Mouse (Mus musculus): ENCODE results near the gene Ppp1r26.

Gene Ppp1r26

DNA sequence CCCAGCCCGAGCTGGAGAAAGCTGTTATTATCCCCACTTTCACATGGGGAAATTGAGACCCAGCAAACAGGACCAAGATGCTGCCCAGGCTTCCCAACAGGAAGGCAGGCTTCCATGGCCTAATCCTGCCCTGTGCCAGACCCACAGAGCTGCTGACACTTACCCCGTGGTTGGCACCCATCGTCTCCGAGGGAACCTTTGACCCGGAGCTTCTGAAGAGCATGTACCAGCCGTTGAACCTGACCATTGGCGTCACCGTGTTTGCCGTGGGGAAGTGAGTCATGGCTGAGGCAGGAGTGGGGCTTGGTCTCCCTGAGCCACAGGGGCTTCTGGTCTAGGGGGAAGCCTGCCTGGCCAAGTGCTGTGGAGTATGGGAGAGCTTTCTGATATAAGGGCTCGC is 56.4 kb downstream of the Ppp1r26 start:
- no peak for DNase-seq

DNA sequence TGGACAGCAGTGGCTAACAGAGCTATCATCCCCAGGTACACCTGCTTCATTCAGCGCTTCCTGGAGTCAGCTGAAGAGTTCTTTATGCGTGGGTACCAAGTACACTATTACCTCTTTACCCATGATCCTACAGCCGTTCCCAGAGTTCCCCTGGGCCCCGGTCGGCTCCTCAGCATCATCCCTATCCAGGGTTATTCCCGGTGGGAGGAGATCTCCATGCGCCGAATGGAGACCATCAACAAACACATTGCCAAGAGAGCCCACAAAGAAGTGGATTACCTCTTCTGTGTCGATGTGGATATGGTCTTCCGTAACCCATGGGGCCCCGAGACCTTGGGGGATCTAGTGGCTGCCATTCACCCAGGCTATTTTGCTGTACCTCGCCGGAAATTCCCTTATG is 58.1 kb downstream of the Ppp1r26 start:
- DNase-seq: no peak

All from cerebellum, adult 18-20 months (tissue).